Mouse (Mus musculus) lung, postnatal 14 days (tissue): ENCODE data around the gene 2610507B11Rik.

ENCODE experiments used
- DNase-seq: peaks from one replicate; pipeline ENCODE4 v3.0.0; 2021

The 2610507B11Rik gene

GRCm38 (mm10) chr11:78289146-78289763 is 27.7 kb downstream of the 2610507B11Rik start:
- no peak for DNase-seq

- DNase-seq: no peak
Measured at GRCm38 (mm10) chr11:78290654-78291053, 29.1 kb downstream of the 2610507B11Rik start, which contains the start of gene BC030499. Gene BC030499, plus strand, starts transcription at chr11:78290841.

GRCm38 (mm10) chr11:78294585-78294984 is 33.0 kb downstream of the 2610507B11Rik start:
- no peak for DNase-seq

- DNase-seq: no peak
Measured at GRCm38 (mm10) chr11:78300917-78301316, 39.4 kb downstream of the 2610507B11Rik start.

- peak; percentile 90 for DNase-seq
Measured at GRCm38 (mm10) chr11:78301357-78302084, 40.0 kb downstream of the 2610507B11Rik start, which contains the start of gene Spag5. Gene Spag5, plus strand, starts transcription at chr11:78301529.

GRCm38 (mm10) chr11:78305272-78305671 is 43.7 kb downstream of the 2610507B11Rik start:
- no peak for DNase-seq

- no peak for DNase-seq
Measured at GRCm38 (mm10) chr11:78310861-78311511, 49.4 kb downstream of the 2610507B11Rik start.

GRCm38 (mm10) chr11:78313662-78314061 is 52.1 kb downstream of the 2610507B11Rik start:
- no peak for DNase-seq

GRCm38 (mm10) chr11:78318411-78318810 is 56.9 kb downstream of the 2610507B11Rik start:
- no peak for DNase-seq

- DNase-seq: no peak
Measured at GRCm38 (mm10) chr11:78322076-78322831, 60.7 kb downstream of the 2610507B11Rik start.

GRCm38 (mm10) chr11:78322860-78323259 is 61.3 kb downstream of the 2610507B11Rik start, which contains the start of gene Aldoc:
Gene Aldoc, plus strand, starts transcription at chr11:78322968.
- peak; percentile 79 for DNase-seq

- DNase-seq: no peak
Measured at GRCm38 (mm10) chr11:78324000-78324785, 62.6 kb downstream of the 2610507B11Rik start.

- no peak for DNase-seq
Measured at GRCm38 (mm10) chr11:78324965-78325364, 63.4 kb downstream of the 2610507B11Rik start.

GRCm38 (mm10) chr11:78327215-78327614 is 65.7 kb downstream of the 2610507B11Rik start:
- no peak for DNase-seq

- DNase-seq: peak; percentile 98
Measured at GRCm38 (mm10) chr11:78327634-78328511, 66.3 kb downstream of the 2610507B11Rik start, which contains the start of gene Pigs. Gene Pigs, plus strand, starts transcription at chr11:78328415.

- DNase-seq: no peak
Measured at GRCm38 (mm10) chr11:78328512-78329056, 67.0 kb downstream of the 2610507B11Rik start.

- DNase-seq: no peak
Measured at GRCm38 (mm10) chr11:78332676-78333075, 71.1 kb downstream of the 2610507B11Rik start.

GRCm38 (mm10) chr11:78333992-78334391 is 72.4 kb downstream of the 2610507B11Rik start:
- no peak for DNase-seq

GRCm38 (mm10) chr11:78337040-78337439 is 75.5 kb downstream of the 2610507B11Rik start:
- no peak for DNase-seq
